Mouse (Mus musculus): ENCODE data around the gene Ssbp2. TPM values are rescaled to one million over a fixed set of nuclear protein-coding genes. Genes with fewer than 3 reads are reported as not detected.

The Ssbp2 gene
- polyA plus RNA-seq, 1 experiment from 2014 or later: 123 TPM

DNA sequence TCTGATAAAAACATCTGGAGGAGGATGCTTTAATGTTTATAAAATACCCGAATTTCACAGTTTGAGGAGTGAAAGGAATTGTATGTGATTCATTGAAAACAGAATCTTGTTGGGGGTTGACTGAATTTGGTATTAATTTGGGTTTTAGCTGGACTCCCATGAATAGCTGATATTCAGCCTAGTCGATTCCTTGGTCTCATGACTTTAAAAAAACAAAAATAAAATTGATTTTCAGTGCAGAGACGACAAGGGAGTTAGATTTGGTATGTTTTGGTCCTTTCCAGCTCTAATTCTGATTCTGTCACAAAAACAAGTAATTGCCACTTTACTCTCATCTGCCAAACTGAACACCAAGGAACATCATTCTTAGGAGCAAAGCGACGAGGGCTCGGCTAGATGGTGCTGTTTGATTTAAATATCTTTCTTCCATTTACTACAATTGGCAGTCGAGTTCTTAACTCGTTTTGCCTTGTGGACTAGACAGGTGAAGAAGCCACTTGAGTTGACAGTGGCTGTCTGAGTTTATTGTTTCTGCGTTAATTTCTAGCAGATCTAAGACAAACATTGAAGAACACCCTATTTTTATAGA is 2.9 kb downstream of the Ssbp2 start:
- 17% methylated on average over 9 of the region's 9 CpGs for WGBS
- Histone ChIP-seq H3K36me3 (no peaks in the 10 kb centered on the region), H3K4me3 (replicated peaks) (peak overlapping the region; percentile 94; the same call in 1 of the 2 replicates), H3K4me1 (peaks cover 20% of the 10 kb centered on the region), H3K27ac (no peak overlapping the region), H3K9me3 (replicated peaks) (no peaks in the 10 kb centered on the region), H3K27me3 (no peaks in the 10 kb centered on the region), H3K9ac (no peak overlapping the region), H3K4me2 (peak overlapping the region; percentile 83)
- no peak for ATAC-seq (replicated peaks; ENCODE audit: low FRiP score)

DNA sequence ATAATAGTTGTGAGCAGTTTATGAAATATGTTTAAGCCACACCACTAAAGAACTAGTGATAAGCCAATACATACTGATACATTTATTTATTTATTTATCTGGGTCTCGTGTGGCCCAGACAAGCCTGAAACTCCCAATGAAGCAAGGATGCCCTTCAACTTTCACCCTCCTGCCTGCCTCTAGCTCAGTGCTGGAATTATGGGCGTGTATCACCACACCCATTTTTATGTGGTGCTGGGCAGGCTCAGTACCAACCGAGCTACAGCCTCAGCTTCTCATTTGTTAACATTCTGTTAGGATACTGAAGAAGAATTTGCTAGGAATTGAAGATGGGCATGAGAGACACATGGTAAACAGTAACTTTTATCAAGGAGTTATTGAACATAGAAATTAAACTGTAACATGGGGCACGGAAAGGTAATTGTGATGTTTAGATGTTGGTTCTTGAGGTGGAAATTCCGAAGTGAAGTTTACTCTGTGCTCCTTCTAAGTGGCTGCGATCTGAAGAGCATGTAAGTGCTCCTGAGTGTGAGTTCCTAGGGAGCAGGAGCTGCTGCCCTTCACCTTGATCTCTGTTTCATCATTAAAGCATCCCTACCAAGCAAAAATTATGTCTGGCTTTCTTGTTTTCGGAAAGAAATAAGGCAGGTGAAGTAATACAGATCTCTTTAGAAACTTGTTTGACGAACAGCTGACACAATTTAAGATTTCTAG is 5.1 kb downstream of the Ssbp2 start:
- 77% methylated on average over 8 of the region's 8 CpGs for WGBS
- Histone ChIP-seq H3K27me3 (no peaks in the 10 kb centered on the region), H3K9ac (no peak overlapping the region), H3K4me1 (peaks cover 11% of the 10 kb centered on the region), H3K4me2 (no peak overlapping the region), H3K4me3 (replicated peaks) (no peak overlapping the region), H3K9me3 (replicated peaks) (no peaks in the 10 kb centered on the region), H3K36me3 (no peaks in the 10 kb centered on the region), H3K27ac (no peak overlapping the region)
- ATAC-seq (replicated peaks; ENCODE audit: low FRiP score): no peak

DNA sequence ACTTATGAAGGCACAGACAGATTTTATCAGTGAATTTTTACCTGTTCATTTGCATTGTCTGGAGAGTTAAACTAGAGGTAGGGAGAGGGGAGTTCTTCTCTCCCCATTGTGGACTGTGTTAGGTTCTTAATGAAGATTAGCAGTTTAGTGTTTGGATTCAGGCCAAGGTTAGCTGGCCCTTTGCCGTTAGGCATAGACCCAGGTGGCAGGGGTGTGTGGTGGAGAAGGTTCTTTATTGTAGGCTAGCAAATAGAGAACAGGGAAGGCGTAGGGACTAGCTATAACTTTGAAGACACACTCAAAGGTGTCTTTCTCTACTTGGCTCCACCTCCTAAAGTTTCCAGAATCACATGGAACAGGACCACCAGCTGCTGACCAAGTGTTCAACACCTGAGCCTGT is 11.5 kb downstream of the Ssbp2 start:
- Histone ChIP-seq H3K4me2 (no peak overlapping the region), H3K27ac (no peak overlapping the region), H3K9me3 (replicated peaks) (no peaks in the 10 kb centered on the region), H3K36me3 (no peaks in the 10 kb centered on the region), H3K9ac (no peak overlapping the region), H3K27me3 (no peaks in the 10 kb centered on the region), H3K4me3 (replicated peaks) (no peak overlapping the region), H3K4me1 (0 out of 2 replicates have a peak, but pooled peaks cover 3% of the 10 kb centered on the region)
- ATAC-seq (replicated peaks; ENCODE audit: low FRiP score): no peak
- 59% methylated on average over 2 of the region's 2 CpGs for WGBS

GRCm38 (mm10) chr13:91471980-91472379 is 11.9 kb downstream of the Ssbp2 start:
- no peak overlapping the region for H3K4me3 ChIP-seq (replicated peaks)
- H3K27me3 ChIP-seq: no peaks in the 10 kb centered on the region
- no peak for ATAC-seq (replicated peaks; ENCODE audit: low FRiP score)
- no peak overlapping the region for H3K27ac ChIP-seq
- no peaks in the 10 kb centered on the region for H3K9me3 ChIP-seq (replicated peaks)
- H3K4me1 ChIP-seq: 0 out of 2 replicates have a peak, but pooled peaks cover 3% of the 10 kb centered on the region
- no peak overlapping the region for H3K9ac ChIP-seq
- WGBS: 91% methylated on average over 2 of the region's 2 CpGs
- H3K4me2 ChIP-seq: no peak overlapping the region
- no peaks in the 10 kb centered on the region for H3K36me3 ChIP-seq

DNA sequence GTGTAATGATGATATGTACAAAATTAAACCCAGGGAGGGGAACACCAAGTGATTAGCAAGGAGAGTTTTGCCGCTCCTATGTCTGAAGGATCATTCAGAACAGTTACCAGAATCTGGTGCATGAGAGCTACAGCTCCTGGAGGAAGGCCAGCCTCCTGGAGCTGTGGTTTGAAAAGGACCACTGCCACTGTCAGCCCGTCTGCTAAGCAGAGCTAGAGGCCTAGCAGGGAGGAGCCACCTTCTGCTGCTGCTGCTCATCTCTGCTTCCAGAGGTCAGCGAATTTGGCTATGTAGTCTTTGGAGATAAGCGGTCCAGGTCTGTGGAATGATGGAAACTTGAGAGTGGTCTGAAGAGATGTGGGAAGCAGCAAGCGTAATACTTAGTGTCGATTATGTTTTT is 13.4 kb downstream of the Ssbp2 start:
- H3K4me1 ChIP-seq: 0 out of 2 replicates have a peak, but pooled peaks cover 3% of the 10 kb centered on the region
- no peaks in the 10 kb centered on the region for H3K36me3 ChIP-seq
- H3K27me3 ChIP-seq: no peaks in the 10 kb centered on the region
- ATAC-seq (replicated peaks; ENCODE audit: low FRiP score): 0 out of 2 replicates have a peak, but pooled peaks have one; percentile 36
- H3K9ac ChIP-seq: no peak overlapping the region
- no peak overlapping the region for H3K4me3 ChIP-seq (replicated peaks)
- no peak overlapping the region for H3K4me2 ChIP-seq
- no peaks in the 10 kb centered on the region for H3K9me3 ChIP-seq (replicated peaks)
- no peak overlapping the region for H3K27ac ChIP-seq
- WGBS: 67% methylated on average over 6 of the region's 6 CpGs

- Histone ChIP-seq H3K4me3 (replicated peaks) (no peak overlapping the region), H3K36me3 (no peaks in the 10 kb centered on the region), H3K4me2 (no peak overlapping the region), H3K27me3 (no peaks in the 10 kb centered on the region), H3K27ac (no peak overlapping the region), H3K9ac (no peak overlapping the region), H3K9me3 (replicated peaks) (no peaks in the 10 kb centered on the region), H3K4me1 (0 out of 2 replicates have a peak, but pooled peaks cover 3% of the 10 kb centered on the region)
- ATAC-seq (replicated peaks; ENCODE audit: low FRiP score): 0 out of 2 replicates have a peak, but pooled peaks have one; percentile 56
- 47% methylated on average over 1 of the region's 1 CpGs for WGBS
Observed at GRCm38 (mm10) chr13:91474027-91474426, 13.9 kb downstream of the Ssbp2 start.

DNA sequence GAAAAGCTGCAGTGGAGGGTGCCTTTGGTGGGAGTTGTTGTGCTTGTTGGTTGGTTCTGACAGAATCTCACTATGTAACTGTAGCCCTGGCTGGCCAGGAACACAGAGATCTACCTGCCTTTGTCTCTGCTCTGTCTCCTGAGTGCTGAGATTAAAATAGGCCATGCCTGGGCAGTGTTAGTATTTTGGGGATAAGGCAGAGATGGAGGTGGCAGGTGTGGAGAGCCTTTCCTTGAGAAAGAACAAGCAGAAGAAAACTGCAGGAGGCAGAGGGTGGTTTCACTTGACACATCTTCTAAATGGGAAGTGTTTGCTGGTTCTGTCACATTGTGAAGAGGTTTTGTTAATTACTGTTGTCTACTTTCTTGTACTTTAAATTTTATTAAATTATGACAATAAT is 15.8 kb downstream of the Ssbp2 start:
- H3K27me3 ChIP-seq: no peaks in the 10 kb centered on the region
- no peak overlapping the region for H3K4me3 ChIP-seq (replicated peaks)
- no peak overlapping the region for H3K4me2 ChIP-seq
- H3K9ac ChIP-seq: no peak overlapping the region
- no peak for ATAC-seq (replicated peaks; ENCODE audit: low FRiP score)
- 0 out of 2 replicates have a peak, but pooled peaks cover 3% of the 10 kb centered on the region for H3K4me1 ChIP-seq
- no peaks in the 10 kb centered on the region for H3K36me3 ChIP-seq
- H3K27ac ChIP-seq: no peak overlapping the region
- no peaks in the 10 kb centered on the region for H3K9me3 ChIP-seq (replicated peaks)

- H3K27ac ChIP-seq: no peak overlapping the region
- H3K4me2 ChIP-seq: no peak overlapping the region
- H3K9me3 ChIP-seq (replicated peaks): no peaks in the 10 kb centered on the region
- no peak for ATAC-seq (replicated peaks; ENCODE audit: low FRiP score)
- H3K9ac ChIP-seq: no peak overlapping the region
- 0 out of 2 replicates have a peak, but pooled peaks cover 3% of the 10 kb centered on the region for H3K4me1 ChIP-seq
- WGBS: 94% methylated on average over 1 of the region's 1 CpGs
- H3K36me3 ChIP-seq: no peaks in the 10 kb centered on the region
- H3K4me3 ChIP-seq (replicated peaks): no peak overlapping the region
- H3K27me3 ChIP-seq: no peaks in the 10 kb centered on the region
Observed at GRCm38 (mm10) chr13:91476596-91477100, 16.6 kb downstream of the Ssbp2 start.

GRCm38 (mm10) chr13:91478011-91478410 is 17.9 kb downstream of the Ssbp2 start:
- Histone ChIP-seq H3K4me3 (replicated peaks) (no peak overlapping the region), H3K4me2 (no peak overlapping the region)
- WGBS: 55% methylated on average over 3 of the region's 4 CpGs

GRCm38 (mm10) chr13:91484303-91484702 is 24.2 kb downstream of the Ssbp2 start:
- ATAC-seq (replicated peaks; ENCODE audit: low FRiP score): no peak
- no peak overlapping the region for H3K4me3 ChIP-seq (replicated peaks)
- no peak overlapping the region for H3K9ac ChIP-seq
- no peak overlapping the region for H3K4me2 ChIP-seq
- 0 out of 2 replicates have a peak, but pooled peaks cover 2% of the 10 kb centered on the region for H3K4me1 ChIP-seq
- H3K36me3 ChIP-seq: no peaks in the 10 kb centered on the region
- no peak overlapping the region for H3K27ac ChIP-seq
- H3K27me3 ChIP-seq: no peaks in the 10 kb centered on the region
- H3K9me3 ChIP-seq (replicated peaks): no peaks in the 10 kb centered on the region
- 79% methylated on average over 1 of the region's 1 CpGs for WGBS

More at GRCm38 (mm10) chr13:91478011-91478410, 17.9 kb downstream of the Ssbp2 start:
- H3K9ac ChIP-seq: no peak overlapping the region
- ATAC-seq (replicated peaks; ENCODE audit: low FRiP score): no peak
- no peaks in the 10 kb centered on the region for H3K36me3 ChIP-seq
- H3K9me3 ChIP-seq (replicated peaks): no peaks in the 10 kb centered on the region
- no peak overlapping the region for H3K27ac ChIP-seq
- 0 out of 2 replicates have a peak, but pooled peaks cover 3% of the 10 kb centered on the region for H3K4me1 ChIP-seq
- H3K27me3 ChIP-seq: no peaks in the 10 kb centered on the region

- Histone ChIP-seq H3K4me1 (0 out of 2 replicates have a peak, but pooled peaks cover 2% of the 10 kb centered on the region), H3K27me3 (no peaks in the 10 kb centered on the region), H3K9me3 (replicated peaks) (no peaks in the 10 kb centered on the region), H3K27ac (no peak overlapping the region), H3K4me2 (no peak overlapping the region), H3K36me3 (0 out of 2 replicates have a peak, but pooled peaks cover 7% of the 10 kb centered on the region), H3K4me3 (replicated peaks) (no peak overlapping the region), H3K9ac (no peak overlapping the region)
- 69% methylated on average over 4 of the region's 4 CpGs for WGBS
- ATAC-seq (replicated peaks; ENCODE audit: low FRiP score): no peak
Observed at GRCm38 (mm10) chr13:91492133-91492532, 32.0 kb downstream of the Ssbp2 start.

GRCm38 (mm10) chr13:91497055-91497454 is 37.0 kb downstream of the Ssbp2 start:
- H3K36me3 ChIP-seq: peaks cover 18% of the 10 kb centered on the region
- no peaks in the 10 kb centered on the region for H3K4me1 ChIP-seq
- no peak overlapping the region for H3K27ac ChIP-seq
- H3K9me3 ChIP-seq (replicated peaks): 0 out of 2 replicates have a peak, but pooled peaks cover 3% of the 10 kb centered on the region
- H3K4me2 ChIP-seq: no peak overlapping the region
- ATAC-seq (replicated peaks; ENCODE audit: low FRiP score): no peak
- 28% methylated on average over 3 of the region's 3 CpGs for WGBS
- H3K4me3 ChIP-seq (replicated peaks): no peak overlapping the region
- H3K27me3 ChIP-seq: no peaks in the 10 kb centered on the region
- H3K9ac ChIP-seq: no peak overlapping the region
